Mouse (Mus musculus): ENCODE measurements around the gene Rffl. TPM values are rescaled to one million over a fixed set of nuclear protein-coding genes. Genes with fewer than 3 reads are reported as not detected.

The Rffl gene
- total RNA-seq, 4 experiments from 2014 or later = 13.8 to 14.4 (median 14.3) TPM

GRCm38 (mm10) chr11:82780983-82781903 lies 89.8 kb downstream of the Rffl start, which contains the start of gene Lig3:
Gene Lig3, plus strand, starts transcription at chr11:82781108.
- DNase-seq (ENCODE audit: low spot score in 2 of 2) = peak; percentile 87 to 91

- no peak for DNase-seq (ENCODE audit: low spot score in 2 of 2)
These were observed 90.9 kb downstream of the Rffl start for GRCm38 (mm10) chr11:82780134-82780533.

GRCm38 (mm10) chr11:82764438-82764924 lies 106.5 kb downstream of the Rffl start:
- no peak for DNase-seq (ENCODE audit: low spot score in 2 of 2)

DNA sequence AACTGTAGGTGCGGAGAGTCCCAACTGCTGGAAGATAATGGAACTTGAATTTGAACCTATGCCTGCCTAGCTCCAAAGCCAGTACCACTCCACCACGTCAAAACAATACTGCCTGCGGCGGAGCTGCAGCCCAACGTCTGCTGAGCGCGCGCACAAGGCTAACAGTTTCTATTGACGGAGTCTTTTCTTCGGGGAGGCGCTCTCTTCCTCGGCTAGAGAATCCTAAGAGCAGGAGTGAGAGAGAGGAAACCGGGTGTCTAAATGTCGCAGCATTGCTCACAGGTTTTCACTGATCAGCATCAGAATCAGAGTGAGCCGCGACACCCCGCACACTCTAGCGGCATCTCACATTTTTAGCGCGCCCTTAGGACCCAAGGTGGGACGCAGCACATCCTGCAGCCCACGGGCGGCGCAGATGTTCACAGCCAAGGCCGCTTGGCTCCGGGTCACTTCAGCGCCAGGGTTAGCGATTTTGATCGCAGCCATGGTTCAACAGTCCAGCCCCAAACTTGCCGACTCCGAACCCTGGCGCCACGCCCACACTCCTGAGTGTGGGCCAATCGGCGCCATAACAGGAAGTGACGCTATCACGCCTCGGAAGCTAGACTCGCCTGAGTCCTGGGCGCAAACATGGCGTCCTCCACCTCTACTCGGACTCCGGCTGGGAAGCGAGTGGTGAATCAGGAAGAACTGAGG lies 107.1 kb downstream of the Rffl start, which contains the start of the genes Cct6b and Zfp830:
TSS of gene Cct6b (minus strand) at position 580 of the 696 bp plus-strand sequence.
TSS of gene Zfp830 (plus strand) at position 604 of the 696 bp plus-strand sequence.
- peak; percentile 84 to 87 for DNase-seq (ENCODE audit: low spot score in 2 of 2)

DNA sequence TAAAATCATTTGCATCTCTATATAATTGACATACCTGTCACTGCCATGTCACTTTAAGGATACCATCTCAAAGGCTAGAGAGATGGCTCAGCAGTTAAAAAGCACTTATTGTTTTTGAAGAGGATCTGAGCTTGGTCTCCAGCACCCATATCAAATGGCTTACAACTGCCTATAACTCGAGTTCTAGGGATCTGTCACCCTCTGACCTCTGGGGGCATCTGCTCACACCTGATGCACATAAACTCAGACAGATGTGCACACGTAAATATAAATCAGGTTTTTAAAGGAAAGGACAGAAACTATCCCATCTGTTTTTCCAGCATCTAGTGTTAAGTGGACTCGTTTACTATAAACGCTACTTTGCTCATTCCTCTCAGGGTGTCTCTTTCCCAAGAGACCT lies 107.7 kb downstream of the Rffl start:
- DNase-seq (ENCODE audit: low spot score in 2 of 2) = no peak

DNA sequence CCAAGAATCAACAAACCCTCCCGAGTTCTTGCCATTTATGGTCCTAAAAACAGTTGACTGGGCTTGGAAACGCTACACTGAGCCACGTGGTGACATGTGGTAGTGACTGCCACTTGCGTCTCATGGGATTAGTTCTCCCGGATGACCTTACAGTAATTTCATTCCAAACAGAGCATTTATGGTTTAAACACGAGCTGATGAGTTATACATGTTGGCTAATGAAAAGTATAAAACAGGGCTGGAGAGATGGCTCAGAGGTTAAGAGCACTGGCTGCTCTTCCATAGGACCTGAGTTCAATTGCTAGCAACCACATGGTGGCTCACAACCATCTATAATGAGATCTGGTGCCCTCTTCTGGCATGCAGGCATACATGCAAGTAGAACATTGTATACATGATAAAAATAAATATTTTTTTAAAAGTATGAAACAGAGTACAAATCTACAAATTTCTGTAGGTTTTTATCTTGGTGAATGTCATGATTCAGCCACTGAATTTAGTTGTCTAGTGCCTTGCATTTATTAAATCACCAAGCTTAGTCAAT lies 108.7 kb downstream of the Rffl start:
- no peak for DNase-seq (ENCODE audit: low spot score in 2 of 2)

- no peak for DNase-seq (ENCODE audit: low spot score in 2 of 2)
These were observed 115.1 kb downstream of the Rffl start for GRCm38 (mm10) chr11:82755919-82756318.

Other genes with a start within 250 kb of the Rffl start
- gene Cct6b, start 106.9 kb downstream of the Rffl start, total RNA-seq (2022) = under 1 TPM; 0.37 to 0.74 (median 0.52) TPM
- gene Zfp830, start 106.9 kb downstream of the Rffl start, total RNA-seq (2022) = 10 to 100 TPM; 14.5 to 15.7 (median 14.8) TPM
- gene Lig3, start 90.1 kb downstream of the Rffl start, total RNA-seq (2022) = 10 to 100 TPM; 18.0 to 21.9 (median 20.9) TPM
- 10 to 100 TPM; 17.8 to 20.8 (median 20.4) TPM for gene Rad51d, start 19.4 kb upstream of the Rffl start, total RNA-seq (2022)
- gene Fndc8, start 20.9 kb upstream of the Rffl start, total RNA-seq (2022) = not detected
- gene Nle1, start 37.2 kb upstream of the Rffl start, total RNA-seq (2022) = 10 to 100 TPM; 28.0 to 40.9 (median 34.6) TPM
- 1 to 10 TPM in 3 of 4 experiments, under 1 TPM in 1; 0.75 to 3.4 (median 1.8) TPM for gene Unc45b, start 39.3 kb upstream of the Rffl start, total RNA-seq (2022)
- 1 to 10 TPM; 3.0 to 5.3 (median 3.4) TPM for gene Slfn5, start 80.1 kb upstream of the Rffl start, total RNA-seq (2022)
- gene Slfn9, start 120.6 kb upstream of the Rffl start, total RNA-seq (2022) = under 1 TPM; 0.37 to 0.91 (median 0.62) TPM
- gene Slfn8, start 149.6 kb upstream of the Rffl start, total RNA-seq (2022) = 1 to 10 TPM in 2 of 4 experiments, under 1 TPM in 2; 0.74 to 2.0 (median 1.1) TPM
- gene Slfn2, start 193.9 kb upstream of the Rffl start, total RNA-seq (2022) = 1 to 10 TPM; 1.1 to 1.7 (median 1.3) TPM
- not detected for gene Slfn1, start 245.6 kb upstream of the Rffl start, total RNA-seq (2022)

Data from left cerebral cortex, adult 8-10 months (tissue).